Mouse (Mus musculus) forebrain, embryonic 14.5 days (tissue): ENCODE data around the gene Tmcc3. TPM values are rescaled to one million over a fixed set of nuclear protein-coding genes. Genes with fewer than 3 reads are reported as not detected.

Experiments
- ATAC-seq: fragments of 200-750 bp; cut with Nextera tagmentation; 2 replicates; pipeline ENCODE4 v1.8.0; 2017; ENCODE audit warnings: mild to moderate bottlenecking, moderate library complexity
- DNase-seq: peaks from one replicate; pipeline ENCODE4 v3.0.0-alpha.2; 2015; ENCODE audit warnings: low spot score
- H3K27ac ChIP-seq: fragments of 300-500 bp; sonication (generic); 2 replicates; pipeline ENCODE4 v1.5.1; 2014; ENCODE audit warnings: low read depth, mild to moderate bottlenecking, control low read depth, low read length, moderate library complexity
- H3K27me3 ChIP-seq: fragments of 300-500 bp; sonication (generic); replicated peaks from 2 replicates; pipeline ENCODE4 v1.6.1; 2014; ENCODE audit warnings: low read length, control low read depth, mixed read lengths; ENCODE audit not compliant: control insufficient read depth, insufficient read depth
- H3K36me3 ChIP-seq: fragments of 300-500 bp; sonication (generic); 2 replicates; pipeline ENCODE4 v1.6.1; 2014; ENCODE audit warnings: low read length, control low read depth; ENCODE audit not compliant: control insufficient read depth, insufficient read depth
- H3K4me1 ChIP-seq: fragments of 300-500 bp; sonication (generic); 2 replicates; pipeline ENCODE4 v1.6.1; 2014; ENCODE audit warnings: antibody characterized with exemption, low read length, control low read depth; ENCODE audit not compliant: control insufficient read depth, insufficient read depth
- H3K4me2 ChIP-seq: fragments of 300-500 bp; sonication (generic); 2 replicates; pipeline ENCODE4 v1.6.1; 2014; ENCODE audit warnings: mild to moderate bottlenecking, control low read depth, low read length
- H3K4me3 ChIP-seq: fragments of 300-500 bp; sonication (generic); 2 replicates; pipeline ENCODE4 v1.5.1; 2014; ENCODE audit warnings: low read depth, low read length, control low read depth
- H3K9ac ChIP-seq: fragments of 300-500 bp; sonication (generic); 2 replicates; pipeline ENCODE4 v1.6.1; 2014; ENCODE audit warnings: mild to moderate bottlenecking, low read length, control low read depth, moderate library complexity
- H3K9me3 ChIP-seq: fragments of 300-500 bp; sonication (generic); replicated peaks from 2 replicates; pipeline ENCODE4 v1.6.1; 2016; ENCODE audit warnings: low read length, control low read depth, mixed read lengths; ENCODE audit not compliant: control insufficient read depth
- WGBS: fragments of 180-500 bp; shearing (Covaris S2); extraction: QIAGEN DNeasy Blood & Tissue Kit; methylation state at CpG from one replicate; pipeline ENCODE4 v1.1.7; 2014; 5-methylcytosine and 5-hydroxymethylcytosine counted together
- polyA plus RNA-seq: library from polyadenylated mRNA; unstranded; fragments of >200 nt; fragmentation: Nextera tagmentation; extraction: Ambion mirVana; gene quantifications from 2 replicates; pipeline ENCODE4 v1.2.1, GENCODE M21; 2014

Gene Tmcc3
- polyA plus RNA-seq, result 5.5 and 6.2 TPM in 2 replicates

- Histone ChIP-seq H3K4me2 (peak within 1 kb of the TSS; percentile 93), H3K27me3 (peaks cover 14% of the 10 kb centered on the region; the same call in 1 of the 2 replicates), H3K4me3 (peak within 1 kb of the TSS; percentile 45), H3K36me3 (no peaks in the 10 kb centered on the region), H3K9ac (peak within 1 kb of the TSS; percentile 57), H3K4me1 (peaks cover 8% of the 10 kb centered on the region; the same call in 1 of the 2 replicates), H3K9me3 (no peaks in the 10 kb centered on the region), H3K27ac (no peak within 1 kb of the TSS)
- peak; percentile 5; the same call in 1 of the 2 replicates for ATAC-seq
- DNase-seq, result peak; percentile 4
- 2% methylated on average over 19 of the region's 19 CpGs for WGBS
Observed at GRCm38 (mm10) chr10:94311511-94312006, at the start of gene Tmcc3. Gene Tmcc3, plus strand, starts transcription at chr10:94311949.

GRCm38 (mm10) chr10:94262646-94263045 lies 49.1 kb upstream of the Tmcc3 start:
- Histone ChIP-seq H3K4me2 (no peak overlapping the region), H3K27ac (no peak overlapping the region), H3K4me3 (no peak overlapping the region), H3K4me1 (no peaks in the 10 kb centered on the region), H3K9ac (no peak overlapping the region), H3K36me3 (no peaks in the 10 kb centered on the region), H3K9me3 (no peaks in the 10 kb centered on the region), H3K27me3 (no peaks in the 10 kb centered on the region)
- no peak for DNase-seq
- no peak for ATAC-seq
- 92% methylated on average over 13 of the region's 13 CpGs for WGBS

- H3K4me2 ChIP-seq, result no peak overlapping the region
- WGBS, result 80% methylated on average over 3 of the region's 3 CpGs
- no peaks in the 10 kb centered on the region for H3K27me3 ChIP-seq
- H3K9ac ChIP-seq, result no peak overlapping the region
- no peaks in the 10 kb centered on the region for H3K36me3 ChIP-seq
- DNase-seq (no peak), ATAC-seq (no peak)
- H3K4me1 ChIP-seq, result no peaks in the 10 kb centered on the region
- no peak overlapping the region for H3K27ac ChIP-seq
- no peaks in the 10 kb centered on the region for H3K9me3 ChIP-seq
- H3K4me3 ChIP-seq, result no peak overlapping the region
Observed at GRCm38 (mm10) chr10:94263211-94263610, 48.5 kb upstream of the Tmcc3 start.

GRCm38 (mm10) chr10:94265656-94266542 lies 45.9 kb upstream of the Tmcc3 start:
- no peaks in the 10 kb centered on the region for H3K36me3 ChIP-seq
- no peak overlapping the region for H3K9ac ChIP-seq
- ATAC-seq (no peak), DNase-seq (peak; percentile 30)
- 68% methylated on average over 17 of the region's 17 CpGs for WGBS
- no peak overlapping the region for H3K4me2 ChIP-seq
- H3K27ac ChIP-seq, result no peak overlapping the region
- H3K4me1 ChIP-seq, result no peaks in the 10 kb centered on the region
- no peaks in the 10 kb centered on the region for H3K9me3 ChIP-seq
- no peaks in the 10 kb centered on the region for H3K27me3 ChIP-seq
- no peak overlapping the region for H3K4me3 ChIP-seq

- Histone ChIP-seq H3K27ac (no peak overlapping the region), H3K36me3 (no peaks in the 10 kb centered on the region), H3K4me3 (no peak overlapping the region), H3K4me2 (no peak overlapping the region), H3K4me1 (peaks cover 2% of the 10 kb centered on the region; the same call in 1 of the 2 replicates), H3K9me3 (no peaks in the 10 kb centered on the region), H3K9ac (no peak overlapping the region), H3K27me3 (no peaks in the 10 kb centered on the region)
- DNase-seq, result no peak
- WGBS, result 41% methylated on average over 3 of the region's 3 CpGs
- no peak for ATAC-seq
Observed at GRCm38 (mm10) chr10:94275321-94275720, 36.4 kb upstream of the Tmcc3 start.

GRCm38 (mm10) chr10:94276511-94276910 lies 35.2 kb upstream of the Tmcc3 start:
- Histone ChIP-seq H3K9ac (no peak overlapping the region), H3K4me2 (no peak overlapping the region), H3K27ac (no peak overlapping the region), H3K4me1 (peaks cover 2% of the 10 kb centered on the region; the same call in 1 of the 2 replicates), H3K27me3 (no peaks in the 10 kb centered on the region), H3K4me3 (no peak overlapping the region), H3K36me3 (no peaks in the 10 kb centered on the region), H3K9me3 (no peaks in the 10 kb centered on the region)
- DNase-seq (no peak), ATAC-seq (no peak)
- 58% methylated on average over 2 of the region's 2 CpGs for WGBS

GRCm38 (mm10) chr10:94282179-94282578 lies 29.6 kb upstream of the Tmcc3 start:
- DNase-seq (peak; percentile 61), ATAC-seq (peak; percentile 37; the same call in 1 of the 2 replicates)
- no peak overlapping the region for H3K27ac ChIP-seq
- no peaks in the 10 kb centered on the region for H3K9me3 ChIP-seq
- WGBS, result 57% methylated on average over 8 of the region's 8 CpGs
- no peaks in the 10 kb centered on the region for H3K27me3 ChIP-seq
- H3K36me3 ChIP-seq, result no peaks in the 10 kb centered on the region
- H3K4me3 ChIP-seq, result no peak overlapping the region
- H3K4me2 ChIP-seq, result no peak overlapping the region
- H3K4me1 ChIP-seq, result peaks cover 2% of the 10 kb centered on the region; the same call in 1 of the 2 replicates
- no peak overlapping the region for H3K9ac ChIP-seq

- Histone ChIP-seq H3K4me1 (peaks cover 2% of the 10 kb centered on the region; the same call in 1 of the 2 replicates), H3K36me3 (no peaks in the 10 kb centered on the region), H3K9ac (no peak overlapping the region), H3K4me2 (no peak overlapping the region), H3K27me3 (no peaks in the 10 kb centered on the region), H3K4me3 (no peak overlapping the region), H3K9me3 (no peaks in the 10 kb centered on the region), H3K27ac (no peak overlapping the region)
- peak; percentile 22 for DNase-seq
- ATAC-seq, result no peak
- 88% methylated on average over 7 of the region's 7 CpGs for WGBS
Observed at GRCm38 (mm10) chr10:94282797-94283196, 29.0 kb upstream of the Tmcc3 start.

- Histone ChIP-seq H3K36me3 (no peaks in the 10 kb centered on the region), H3K4me1 (peaks cover 12% of the 10 kb centered on the region), H3K4me2 (no peak overlapping the region), H3K27ac (peak overlapping the region; percentile 64), H3K4me3 (no peak overlapping the region), H3K9ac (no peak overlapping the region), H3K27me3 (no peaks in the 10 kb centered on the region), H3K9me3 (no peaks in the 10 kb centered on the region)
- no peak for DNase-seq
- WGBS, result 73% methylated on average over 5 of the region's 5 CpGs
- no peak for ATAC-seq
Observed at GRCm38 (mm10) chr10:94294437-94294836, 17.3 kb upstream of the Tmcc3 start.
